Mouse (Mus musculus): ENCODE results near the gene Zfp600. TPM values are rescaled to one million over a fixed set of nuclear protein-coding genes. Genes with fewer than 3 reads are reported as not detected.
A peak's percentile ranks its signal among the peaks of the same experiment; 100 is the strongest.
"Not testable (repeated sequence)": the region's sequence is repeated elsewhere in the genome, so short reads cannot be mapped to it uniquely, and the experiment has no call there.

Gene Zfp600
- polyA plus RNA-seq (2016; fragmentation: Nextera tagmentation; extraction: Ambion mirVana), result not detected in 2 replicates

DNA sequence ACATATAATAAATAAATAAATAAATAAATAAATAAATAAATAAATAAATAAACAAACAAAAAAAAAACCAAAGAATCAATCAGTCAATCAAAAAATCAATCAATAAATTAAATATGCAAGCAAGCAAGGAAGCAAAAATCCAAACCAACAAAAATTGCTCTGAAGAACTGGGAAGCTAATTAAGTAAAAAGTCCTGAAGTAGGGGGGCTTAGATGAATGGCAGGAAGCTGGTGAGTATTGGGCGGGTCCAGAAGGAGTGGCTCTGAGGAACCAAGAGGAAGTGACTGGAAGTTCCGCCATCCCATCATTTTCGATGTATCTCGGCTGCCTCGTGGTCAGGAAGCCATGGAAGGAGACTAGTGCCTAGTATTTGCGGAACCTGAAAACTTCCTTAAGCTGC, at the start of gene Zfp600:
Zfp600 (plus strand) TSS at position 301 of the 400 bp plus-strand sequence.
- not testable (repeated sequence) for H3K27me3 ChIP-seq; H3K9ac ChIP-seq (replicated peaks); H3K36me3 ChIP-seq; H3K27ac ChIP-seq; H3K9me3 ChIP-seq; H3K4me2 ChIP-seq; ATAC-seq (ENCODE audit: insufficient number of reproducible peaks, insufficient read depth, low FRiP score, low TSS enrichment, low read depth); H3K4me3 ChIP-seq (replicated peaks); H3K4me1 ChIP-seq (replicated peaks)
- no CpG with 5 or more reads among the region's 6 CpGs for WGBS

DNA sequence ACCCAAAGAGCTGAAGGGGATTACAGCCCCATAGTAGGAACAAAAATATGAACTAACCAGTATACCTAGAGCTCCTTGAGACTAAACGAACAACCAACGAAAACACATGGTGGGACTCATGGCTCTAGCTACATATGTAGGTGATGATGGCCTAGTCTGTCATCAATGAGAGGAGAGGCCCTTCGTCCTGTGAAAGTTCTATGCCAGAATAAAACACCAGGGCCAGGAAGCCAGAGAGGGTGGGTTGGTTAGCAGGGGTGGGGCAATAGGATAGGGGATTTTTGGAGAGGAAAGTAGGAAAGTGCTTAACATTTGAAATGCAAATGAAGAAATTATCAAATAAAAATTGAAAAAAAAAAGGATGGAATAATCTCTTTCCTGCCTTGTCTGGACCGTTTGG, 6.3 kb downstream of the Zfp600 start:
- H3K9me3 ChIP-seq; ATAC-seq (ENCODE audit: insufficient number of reproducible peaks, insufficient read depth, low FRiP score, low TSS enrichment, low read depth); H3K27me3 ChIP-seq; H3K4me3 ChIP-seq (replicated peaks); H3K4me1 ChIP-seq (replicated peaks); H3K27ac ChIP-seq; H3K9ac ChIP-seq (replicated peaks); H3K36me3 ChIP-seq; H3K4me2 ChIP-seq: not testable (repeated sequence)
- 91% methylated on average over 4 of the region's 4 CpGs for WGBS

DNA sequence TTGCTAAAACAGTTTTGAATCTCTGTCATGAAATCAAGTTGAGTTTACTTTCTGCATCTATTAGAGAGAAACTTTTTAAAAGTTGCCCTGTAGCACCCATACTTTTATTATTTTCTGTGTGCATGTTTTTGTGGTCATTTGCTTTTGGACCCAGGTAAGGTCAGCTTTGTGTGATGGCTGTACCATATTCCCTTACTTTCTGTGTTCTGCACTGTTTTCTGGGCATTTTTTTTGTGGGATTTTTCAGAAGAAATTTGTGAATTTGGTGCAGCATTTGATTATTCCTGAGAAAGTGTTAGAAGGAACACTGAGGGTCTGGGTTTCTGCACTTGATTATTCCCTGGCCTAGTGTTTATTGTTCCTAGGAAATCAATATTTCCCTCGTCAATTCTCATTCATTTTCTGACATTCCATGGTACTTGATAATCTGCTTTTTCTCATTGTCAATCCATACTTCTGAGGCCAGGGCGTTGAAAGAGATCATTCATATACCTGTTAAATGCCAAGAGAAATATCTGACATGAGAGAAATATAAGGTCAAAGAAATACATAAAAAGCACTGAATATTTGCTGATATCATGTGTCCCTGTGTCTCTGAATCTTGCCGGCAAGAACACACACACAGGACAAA, 10.7 kb downstream of the Zfp600 start:
- not testable (repeated sequence) for H3K27ac ChIP-seq; H3K4me3 ChIP-seq (replicated peaks); H3K4me1 ChIP-seq (replicated peaks); H3K4me2 ChIP-seq; H3K36me3 ChIP-seq; H3K27me3 ChIP-seq; H3K9ac ChIP-seq (replicated peaks)
- WGBS, result 78% methylated on average over 3 of the region's 3 CpGs
- H3K9me3 ChIP-seq, result peaks cover 18% of the 10 kb centered on the region
- peak; percentile 71; the same call in 1 of the 2 replicates for ATAC-seq (ENCODE audit: insufficient number of reproducible peaks, insufficient read depth, low FRiP score, low TSS enrichment, low read depth)

DNA sequence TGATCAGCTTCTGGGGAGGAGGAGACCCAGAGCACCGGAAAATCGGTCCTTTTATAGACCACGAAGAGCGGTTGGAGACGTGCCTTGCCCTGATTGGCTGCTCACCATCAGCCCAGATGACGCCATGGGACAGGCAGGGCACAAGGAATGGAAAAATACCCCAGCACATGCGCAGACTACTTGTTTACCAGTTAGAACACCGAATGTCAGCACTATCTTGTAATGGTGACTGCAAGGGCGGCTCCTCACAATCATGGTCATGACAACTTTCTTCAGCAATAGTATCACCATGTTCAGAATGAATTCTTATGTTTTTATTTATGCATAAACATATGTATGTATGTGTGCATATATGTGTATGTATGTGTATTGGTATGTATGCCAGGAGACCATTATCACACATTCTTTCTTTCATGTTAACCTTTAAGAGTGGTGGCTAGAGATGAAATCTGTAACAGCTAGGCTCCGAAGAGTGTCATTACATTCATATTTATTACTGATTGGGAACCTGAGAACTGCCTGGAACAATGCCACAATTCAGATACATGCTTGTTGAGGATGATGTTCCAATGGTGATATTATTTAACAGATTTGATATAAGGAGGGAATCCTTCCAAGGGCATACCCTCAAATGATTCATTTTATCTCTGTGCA, 11.4 kb downstream of the Zfp600 start:
- WGBS, result 85% methylated on average over 10 of the region's 10 CpGs
- H3K36me3 ChIP-seq; H3K9ac ChIP-seq (replicated peaks); H3K4me2 ChIP-seq; H3K27me3 ChIP-seq; H3K4me1 ChIP-seq (replicated peaks); H3K27ac ChIP-seq; H3K4me3 ChIP-seq (replicated peaks): not testable (repeated sequence)
- peaks cover 18% of the 10 kb centered on the region for H3K9me3 ChIP-seq
- ATAC-seq (ENCODE audit: insufficient number of reproducible peaks, insufficient read depth, low FRiP score, low TSS enrichment, low read depth), result peak; percentile 75; the same call in 1 of the 2 replicates

DNA sequence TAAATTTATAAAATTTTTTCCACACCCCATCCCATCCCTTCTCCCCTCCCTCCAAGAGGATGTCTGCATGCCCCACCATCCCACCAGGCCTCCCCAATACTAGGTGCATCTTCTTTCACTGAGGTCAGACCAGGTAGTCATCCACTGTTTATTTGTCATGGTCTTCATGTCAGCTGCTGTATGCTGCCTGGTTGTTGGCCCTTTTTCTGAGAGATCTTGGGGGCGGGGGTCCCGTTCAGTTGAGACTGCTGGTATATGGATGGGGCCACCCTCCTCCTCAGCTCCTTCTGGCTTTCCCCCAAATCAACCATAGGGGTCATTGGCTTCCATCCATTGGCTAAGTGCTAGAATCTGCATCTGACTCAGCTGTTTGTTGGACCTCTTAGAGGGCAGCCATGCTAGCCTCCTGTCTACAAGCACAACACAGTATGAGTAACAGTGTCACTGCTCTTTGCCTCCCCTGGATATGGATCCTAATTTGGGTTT, 12.1 kb downstream of the Zfp600 start:
- H3K9ac ChIP-seq (replicated peaks); H3K4me3 ChIP-seq (replicated peaks); H3K4me2 ChIP-seq; H3K27ac ChIP-seq; H3K4me1 ChIP-seq (replicated peaks); H3K36me3 ChIP-seq; H3K27me3 ChIP-seq: not testable (repeated sequence)
- H3K9me3 ChIP-seq, result peaks cover 24% of the 10 kb centered on the region
- no CpG with 5 or more reads among the region's 2 CpGs for WGBS
- ATAC-seq (ENCODE audit: insufficient number of reproducible peaks, insufficient read depth, low FRiP score, low TSS enrichment, low read depth), result peak; percentile 71

DNA sequence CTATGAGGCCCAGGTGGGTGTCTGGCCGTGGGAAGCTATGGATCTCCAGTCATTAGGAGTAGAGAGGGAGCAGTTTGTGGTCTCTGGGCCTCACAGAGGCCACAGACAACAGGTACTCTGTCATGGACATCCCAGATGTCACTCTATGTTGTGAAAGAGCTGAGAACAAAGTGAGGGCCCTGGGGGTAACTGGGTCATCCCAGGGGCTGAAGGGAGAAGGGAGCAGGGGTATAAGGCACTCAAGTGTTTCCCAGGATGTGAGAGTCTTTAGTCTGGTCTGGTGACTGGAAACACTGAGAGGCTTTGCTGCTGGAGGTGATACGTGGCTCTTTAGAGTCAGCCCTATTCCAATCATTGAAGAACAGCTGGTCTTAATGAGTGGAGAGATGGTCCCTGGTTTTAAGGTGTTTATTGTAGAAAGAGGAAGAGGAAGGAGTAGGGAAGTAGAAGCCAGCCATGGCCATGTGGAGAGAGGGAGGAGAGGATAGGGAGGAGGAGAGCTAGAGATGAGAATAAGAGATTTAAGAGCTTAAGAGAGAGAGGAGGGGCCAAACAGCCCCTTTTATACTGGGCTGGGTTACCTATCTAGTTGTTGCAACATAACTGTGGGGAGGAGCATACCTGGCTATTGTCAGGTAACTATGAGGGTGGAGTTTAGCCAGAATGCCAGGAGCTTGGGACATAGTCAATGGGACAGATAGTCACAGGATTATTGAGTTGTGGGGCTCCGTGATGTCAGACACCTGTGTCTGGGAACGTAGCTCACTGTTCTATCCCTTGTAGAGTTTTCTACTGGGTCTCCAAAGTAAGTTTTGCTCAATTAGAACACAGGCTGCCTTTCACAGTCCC, 17.0 kb downstream of the Zfp600 start:
- not testable (repeated sequence) for H3K36me3 ChIP-seq; H3K4me1 ChIP-seq (replicated peaks); H3K9ac ChIP-seq (replicated peaks); H3K4me3 ChIP-seq (replicated peaks); H3K4me2 ChIP-seq; H3K27ac ChIP-seq; H3K27me3 ChIP-seq
- 61% methylated on average over 4 of the region's 4 CpGs for WGBS
- H3K9me3 ChIP-seq, result peaks cover 23% of the 10 kb centered on the region
- ATAC-seq (ENCODE audit: insufficient number of reproducible peaks, insufficient read depth, low FRiP score, low TSS enrichment, low read depth), result peak; percentile 71; the same call in 1 of the 2 replicates

DNA sequence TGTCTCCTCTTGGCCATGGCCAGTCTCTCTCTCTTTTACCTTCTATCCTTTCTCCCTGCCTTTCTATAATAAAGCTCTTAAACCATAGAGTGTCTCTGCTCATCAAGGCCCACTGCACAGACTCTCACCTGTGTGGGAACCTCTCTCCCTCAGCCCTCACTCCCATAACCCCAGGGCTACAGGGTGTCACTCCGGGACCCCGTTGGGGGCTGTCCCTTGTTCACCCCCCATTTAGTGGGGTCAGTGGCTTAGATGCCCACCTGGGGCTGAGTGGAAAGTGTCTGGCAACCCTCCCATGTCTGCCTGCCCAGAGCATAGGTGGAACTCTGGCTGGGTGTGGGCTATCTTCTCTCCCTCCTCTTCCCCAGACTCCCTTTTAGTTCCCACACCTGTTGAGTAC, 47.7 kb downstream of the Zfp600 start:
- not testable (repeated sequence) for H3K4me3 ChIP-seq (replicated peaks); H3K4me1 ChIP-seq (replicated peaks); ATAC-seq (ENCODE audit: insufficient number of reproducible peaks, insufficient read depth, low FRiP score, low TSS enrichment, low read depth); H3K9me3 ChIP-seq; H3K9ac ChIP-seq (replicated peaks); H3K27ac ChIP-seq; H3K4me2 ChIP-seq; H3K27me3 ChIP-seq; H3K36me3 ChIP-seq
- WGBS, result 91% methylated on average over 2 of the region's 2 CpGs

DNA sequence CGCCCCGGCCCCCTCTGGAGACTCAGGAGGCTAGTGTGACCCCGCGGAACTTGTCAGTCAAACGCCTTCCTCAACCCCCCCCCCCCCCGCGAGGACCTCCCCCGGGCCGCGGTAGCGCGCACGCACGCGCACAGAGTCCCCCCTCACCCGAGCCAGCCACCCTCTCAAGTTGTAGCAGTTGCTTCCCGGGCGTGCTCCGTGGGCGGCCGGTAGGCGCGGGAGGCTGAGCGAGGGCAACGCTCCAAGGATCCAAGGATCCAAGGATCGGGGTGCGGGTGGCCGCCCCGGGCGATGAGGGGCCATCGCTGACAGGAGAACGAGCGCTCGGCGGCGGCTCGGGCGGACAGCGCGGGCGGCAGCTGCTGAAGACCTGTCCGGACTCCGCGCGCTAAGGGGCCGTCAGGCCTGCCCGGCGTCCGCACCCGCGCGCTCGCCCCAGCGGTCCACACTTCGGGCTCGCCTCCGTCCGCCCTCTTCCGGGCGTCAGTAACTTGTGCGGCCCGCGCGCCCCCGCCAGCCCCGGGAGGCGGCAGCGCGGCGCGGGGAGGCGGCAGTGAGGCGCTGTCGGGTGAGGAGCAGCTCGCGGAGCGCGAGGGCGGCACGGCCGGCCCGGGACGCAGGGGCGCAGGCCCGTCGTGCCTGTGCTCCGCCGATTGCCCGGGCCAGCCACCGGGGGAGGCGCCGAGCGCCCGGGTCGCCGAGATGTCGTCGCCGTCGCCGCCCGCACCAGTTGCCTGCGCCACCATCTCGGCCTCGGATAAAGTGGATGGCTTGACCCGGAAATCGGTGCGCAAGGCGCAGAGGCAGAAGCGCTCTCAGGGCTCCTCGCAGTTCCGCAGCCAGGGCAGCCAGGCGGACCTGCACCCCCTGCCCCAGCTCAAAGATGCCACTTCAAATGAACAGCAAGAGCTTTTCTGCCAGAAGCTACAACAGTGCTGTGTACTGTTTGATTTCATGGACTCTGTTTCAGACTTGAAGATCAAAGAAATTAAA, 82.9 kb downstream of the Zfp600 start:
- not testable (repeated sequence) for H3K9me3 ChIP-seq; H3K27ac ChIP-seq; H3K4me1 ChIP-seq (replicated peaks); H3K4me2 ChIP-seq; H3K36me3 ChIP-seq; H3K9ac ChIP-seq (replicated peaks); H3K27me3 ChIP-seq; H3K4me3 ChIP-seq (replicated peaks)
- WGBS, result 5% methylated on average over 28 of the region's 113 CpGs
- ATAC-seq (ENCODE audit: insufficient number of reproducible peaks, insufficient read depth, low FRiP score, low TSS enrichment, low read depth), result peak; percentile 90

DNA sequence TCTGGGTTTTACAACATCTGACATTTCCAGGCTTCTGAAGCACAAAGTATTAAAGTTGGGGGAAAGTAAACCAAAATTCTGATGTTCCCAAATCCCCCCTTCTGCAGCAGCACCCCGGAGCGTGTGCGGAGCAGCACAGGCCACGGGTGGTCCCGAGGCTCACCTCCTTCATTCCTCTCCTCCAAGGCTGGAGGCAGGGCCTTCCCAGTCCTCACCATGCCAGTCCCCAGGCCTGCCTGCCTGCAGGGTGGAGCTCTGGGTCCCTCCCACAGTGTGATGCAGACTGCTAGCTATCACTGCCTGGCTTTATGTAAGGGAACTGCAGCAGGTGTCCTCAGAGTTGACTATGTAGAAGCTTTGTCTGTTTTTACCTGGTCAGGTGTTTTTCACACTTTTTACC, 85.5 kb downstream of the Zfp600 start:
- H3K36me3 ChIP-seq; ATAC-seq (ENCODE audit: insufficient number of reproducible peaks, insufficient read depth, low FRiP score, low TSS enrichment, low read depth); H3K4me1 ChIP-seq (replicated peaks); H3K4me3 ChIP-seq (replicated peaks); H3K27me3 ChIP-seq; H3K27ac ChIP-seq; H3K4me2 ChIP-seq; H3K9me3 ChIP-seq; H3K9ac ChIP-seq (replicated peaks): not testable (repeated sequence)
- 63% methylated on average over 5 of the region's 5 CpGs for WGBS
